Mouse (Mus musculus): ENCODE measurements around the gene Mgst1. TPM values are rescaled to one million over a fixed set of nuclear protein-coding genes. Genes with fewer than 3 reads are reported as not detected.

Mgst1 gene
- total and polyA plus RNA-seq, 3 experiments, result not detected

DNA sequence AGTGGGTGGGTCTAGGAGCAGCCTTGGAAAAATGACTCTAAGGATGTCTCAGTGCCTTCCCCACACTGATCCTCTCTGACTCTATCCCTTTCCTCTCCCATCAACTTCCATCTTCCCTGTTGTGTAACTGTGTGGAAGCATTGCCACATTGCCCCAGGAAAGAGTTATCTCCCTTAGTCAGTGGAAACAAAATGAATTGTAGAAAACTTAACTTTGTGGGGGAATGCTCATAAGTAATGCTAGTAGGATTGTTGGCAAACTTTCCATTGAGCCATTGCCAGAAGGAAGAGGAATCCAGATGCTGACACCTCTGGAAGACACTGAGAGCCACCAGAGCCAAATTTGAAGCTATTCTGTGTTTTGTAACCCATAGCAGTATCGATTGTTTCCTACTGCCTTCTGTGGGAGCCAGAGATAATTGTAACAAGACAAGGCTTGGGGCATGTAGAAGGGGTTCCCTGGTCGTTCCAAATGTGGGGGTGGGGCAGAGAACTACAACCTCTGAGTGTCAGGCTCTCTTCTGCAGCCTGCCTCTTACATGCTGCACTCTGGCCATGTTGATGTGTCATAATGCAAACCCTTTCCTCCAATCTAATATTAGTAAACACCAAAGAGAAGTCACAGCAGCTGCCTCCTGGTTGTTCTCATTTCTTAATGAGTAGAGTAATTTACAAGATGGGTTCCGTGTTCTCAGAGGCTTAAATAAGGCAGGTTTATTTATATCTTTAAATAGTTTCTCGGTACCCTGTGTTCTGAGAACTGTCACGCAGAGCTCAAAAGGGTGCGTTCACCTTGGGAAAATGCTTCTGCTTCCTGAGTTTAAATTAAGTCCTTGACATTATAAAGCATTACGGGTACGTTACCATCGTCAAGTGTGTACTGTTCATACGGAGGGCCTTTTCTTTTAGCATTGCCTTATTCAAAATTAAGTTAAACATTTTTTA lies 11.5 kb upstream of the Mgst1 start:
- TF ChIP-seq USF2 (conservative IDR thresholded peaks at IDR 0.05; ENCODE audit: low read depth, low read length) (no peak), E2F4 (IDR thresholded peaks at IDR 0.05; ENCODE audit: insufficient replicate concordance, low read depth, low read length) (no peak), MYC (IDR thresholded peaks at IDR 0.05; ENCODE audit: low read depth, low read length) (no peak), CHD1 (IDR thresholded peaks at IDR 0.05; ENCODE audit: low read depth, low read length) (no peak), MAZ (IDR thresholded peaks at IDR 0.05; ENCODE audit: low read depth, low read length) (no peak), BHLHE40 (IDR thresholded peaks at IDR 0.05; ENCODE audit: low read depth, low read length) (no peak), USF1 (IDR thresholded peaks at IDR 0.05; ENCODE audit: low read depth, low read length) (no peak)
- Histone ChIP-seq H3K79me2 (replicated peaks; ENCODE audit: control insufficient read depth, extremely low read depth, insufficient read depth, poor library complexity, severe bottlenecking) (no peaks in the 10 kb centered on the region), H3K27ac (ENCODE audit: insufficient read depth, low read depth) (no peak overlapping the region), H3K4me1 (ENCODE audit: control insufficient read depth in 1 of 2, insufficient read depth in 2 of 2) (no peaks in the 10 kb centered on the region), H3K9me3 (replicated peaks; ENCODE audit: low read length) (peaks cover 42% of the 10 kb centered on the region), H3K36me3 (replicated peaks in 1 of 2; ENCODE audit: control insufficient read depth in 1 of 2, insufficient read depth in 1 of 2, low read length in 1 of 2) (no peaks in the 10 kb centered on the region), H3K27me3 (replicated peaks) (no peaks in the 10 kb centered on the region), H3K9ac (ENCODE audit: insufficient read depth, low read depth) (no peak overlapping the region), H3K4me2 (ENCODE audit: insufficient read depth, low read depth, poor library complexity, severe bottlenecking) (no peak overlapping the region), H3K4me3 (replicated peaks in 1 of 3; ENCODE audit: low read depth in 2 of 3, low read length in 2 of 3, poor library complexity in 1 of 3) (no peak overlapping the region)
- dilution Hi-C loops (cut with MboI; ENCODE audit: extremely low pct_ligation_motif_present, extremely low pct_unique_long_range_greater_than_20kb, low sequenced_read_pairs), result no loop called here
- no peak for DNase-seq (ENCODE audit: extremely low read depth)
- in situ Hi-C loops (cut with MboI; ENCODE audit: low pct_ligation_motif_present, low pct_unique_long_range_greater_than_20kb, low sequenced_read_pairs), result no loop called here

GRCm38 (mm10) chr6:138130541-138130940 lies 9.6 kb upstream of the Mgst1 start:
- H3K27me3 ChIP-seq (replicated peaks), result no peaks in the 10 kb centered on the region
- no peak overlapping the region for H3K4me3 ChIP-seq (replicated peaks in 1 of 3; ENCODE audit: low read depth in 2 of 3, low read length in 2 of 3, poor library complexity in 1 of 3)
- no peak overlapping the region for H3K4me2 ChIP-seq (ENCODE audit: insufficient read depth, low read depth, poor library complexity, severe bottlenecking)
- H3K36me3 ChIP-seq (replicated peaks in 1 of 2; ENCODE audit: control insufficient read depth in 1 of 2, insufficient read depth in 1 of 2, low read length in 1 of 2), result no peaks in the 10 kb centered on the region
- H3K9me3 ChIP-seq (replicated peaks; ENCODE audit: low read length), result peaks cover 47% of the 10 kb centered on the region
- no peaks in the 10 kb centered on the region for H3K79me2 ChIP-seq (replicated peaks; ENCODE audit: control insufficient read depth, extremely low read depth, insufficient read depth, poor library complexity, severe bottlenecking)
- in situ Hi-C loops (cut with MboI; ENCODE audit: low pct_ligation_motif_present, low pct_unique_long_range_greater_than_20kb, low sequenced_read_pairs) (no loop called here), dilution Hi-C loops (cut with MboI; ENCODE audit: extremely low pct_ligation_motif_present, extremely low pct_unique_long_range_greater_than_20kb, low sequenced_read_pairs) (no loop called here)
- DNase-seq (ENCODE audit: extremely low read depth), result no peak
- H3K4me1 ChIP-seq (ENCODE audit: control insufficient read depth in 1 of 2, insufficient read depth in 2 of 2), result no peaks in the 10 kb centered on the region
- H3K9ac ChIP-seq (ENCODE audit: insufficient read depth, low read depth), result no peak overlapping the region
- no peak for TF ChIP-seq UBTF (IDR thresholded peaks at IDR 0.05; ENCODE audit: low read depth, low read length)
- no peak for TF ChIP-seq IRF4 (IDR thresholded peaks at IDR 0.05; ENCODE audit: low read depth, low read length)
- H3K27ac ChIP-seq (ENCODE audit: insufficient read depth, low read depth), result no peak overlapping the region

- TF ChIP-seq ZMIZ1 (IDR thresholded peaks at IDR 0.05; ENCODE audit: low read depth, low read length) (no peak), EP300 (IDR thresholded peaks at IDR 0.05; ENCODE audit: low read length) (no peak), MYC (IDR thresholded peaks at IDR 0.05; ENCODE audit: low read depth, low read length) (no peak), CHD2 (IDR thresholded peaks at IDR 0.05; ENCODE audit: low read length) (no peak), E2F4 (IDR thresholded peaks at IDR 0.05; ENCODE audit: insufficient replicate concordance, low read depth, low read length) (no peak), HCFC1 (IDR thresholded peaks at IDR 0.05; ENCODE audit: low read depth, low read length) (no peak)
- Histone ChIP-seq H3K4me2 (ENCODE audit: insufficient read depth, low read depth, poor library complexity, severe bottlenecking) (no peak overlapping the region), H3K9me3 (replicated peaks; ENCODE audit: low read length) (peaks cover 62% of the 10 kb centered on the region), H3K9ac (ENCODE audit: insufficient read depth, low read depth) (no peak overlapping the region), H3K4me3 (replicated peaks in 1 of 3; ENCODE audit: low read depth in 2 of 3, low read length in 2 of 3, poor library complexity in 1 of 3) (no peak overlapping the region), H3K4me1 (ENCODE audit: control insufficient read depth in 1 of 2, insufficient read depth in 2 of 2) (no peaks in the 10 kb centered on the region), H3K79me2 (replicated peaks; ENCODE audit: control insufficient read depth, extremely low read depth, insufficient read depth, poor library complexity, severe bottlenecking) (no peaks in the 10 kb centered on the region), H3K27me3 (replicated peaks) (no peaks in the 10 kb centered on the region), H3K27ac (ENCODE audit: insufficient read depth, low read depth) (no peak overlapping the region), H3K36me3 (replicated peaks in 1 of 2; ENCODE audit: control insufficient read depth in 1 of 2, insufficient read depth in 1 of 2, low read length in 1 of 2) (no peaks in the 10 kb centered on the region)
- in situ Hi-C loops (cut with MboI; ENCODE audit: low pct_ligation_motif_present, low pct_unique_long_range_greater_than_20kb, low sequenced_read_pairs) (no loop called here), dilution Hi-C loops (cut with MboI; ENCODE audit: extremely low pct_ligation_motif_present, extremely low pct_unique_long_range_greater_than_20kb, low sequenced_read_pairs) (no loop called here)
- no peak for DNase-seq (ENCODE audit: extremely low read depth)
Observed at GRCm38 (mm10) chr6:138140336-138140735, 220 bp downstream of the Mgst1 start.
